Mouse (Mus musculus) neural tube, embryonic 10.5 days (tissue): Measurements from ENCODE around the gene Fcgr3.

ENCODE experiments used
- DNase-seq: peaks from one replicate; pipeline ENCODE4 v3.0.0-alpha.2; 2017; ENCODE audit warnings: low spot score; ENCODE audit errors: extremely low spot score

Fcgr3 gene

GRCm38 (mm10) chr1:171064491-171065242, at the start of gene Fcgr3:
Gene Fcgr3, minus strand, starts transcription at chr1:171064935.
- peak; percentile 98 for DNase-seq

GRCm38 (mm10) chr1:171113873-171114299, 49.2 kb upstream of the Fcgr3 start, which contains the start of gene Cfap126:
Gene Cfap126, plus strand, starts transcription at chr1:171113918.
- DNase-seq, result peak; percentile 84

GRCm38 (mm10) chr1:171112986-171113385, 48.3 kb upstream of the Fcgr3 start:
- DNase-seq, result no peak

GRCm38 (mm10) chr1:171111781-171112575, 47.2 kb upstream of the Fcgr3 start:
- peak; percentile 75 for DNase-seq

GRCm38 (mm10) chr1:171111020-171111780, 46.5 kb upstream of the Fcgr3 start:
- peak; percentile 97 for DNase-seq

GRCm38 (mm10) chr1:171110659-171111019, 45.9 kb upstream of the Fcgr3 start:
- DNase-seq, result peak; percentile 79

- no peak for DNase-seq
Measured at GRCm38 (mm10) chr1:171109620-171110019, 44.9 kb upstream of the Fcgr3 start.

- DNase-seq, result no peak
Measured at GRCm38 (mm10) chr1:171105226-171105625, 40.5 kb upstream of the Fcgr3 start.

GRCm38 (mm10) chr1:171103179-171103840, 38.6 kb upstream of the Fcgr3 start:
- DNase-seq, result no peak

- peak; percentile 98 for DNase-seq
Measured at GRCm38 (mm10) chr1:171102547-171103177, 37.9 kb upstream of the Fcgr3 start.

- peak; percentile 94 for DNase-seq
Measured at GRCm38 (mm10) chr1:171101733-171102546, 37.2 kb upstream of the Fcgr3 start.

GRCm38 (mm10) chr1:171101033-171101432, 36.3 kb upstream of the Fcgr3 start:
- no peak for DNase-seq

- DNase-seq, result no peak
Measured at GRCm38 (mm10) chr1:171097612-171098011, 32.9 kb upstream of the Fcgr3 start.

- DNase-seq, result no peak
Measured at GRCm38 (mm10) chr1:171097136-171097535, 32.4 kb upstream of the Fcgr3 start.

GRCm38 (mm10) chr1:171096110-171096964, 31.6 kb upstream of the Fcgr3 start:
- no peak for DNase-seq

GRCm38 (mm10) chr1:171094424-171094823, 29.7 kb upstream of the Fcgr3 start:
- no peak for DNase-seq

GRCm38 (mm10) chr1:171090761-171091160, 26.0 kb upstream of the Fcgr3 start:
- no peak for DNase-seq

- no peak for DNase-seq
Measured at GRCm38 (mm10) chr1:171089891-171090290, 25.2 kb upstream of the Fcgr3 start.
